Mouse (Mus musculus): ENCODE data around the gene Oser1. TPM values are rescaled to one million over a fixed set of nuclear protein-coding genes. Genes with fewer than 3 reads are reported as not detected.

Gene Oser1
- 79.0 and 82.1 TPM in 2 replicates for polyA plus RNA-seq (2014; fragmentation: Nextera tagmentation; extraction: Ambion mirVana)

GRCm38 (mm10) chr2:163424597-163424996, at the start of gene Oser1:
TSS of gene Oser1 (minus strand) at chr2:163424697.
- no peak for DNase-seq (ENCODE audit: low spot score)
- Histone ChIP-seq H3K4me2 (ENCODE audit: low read depth, low read length) (no peak within 1 kb of the TSS), H3K27ac (replicated peaks; ENCODE audit: low read depth, low read length) (no peak within 1 kb of the TSS), H3K4me1 (ENCODE audit: control insufficient read depth, insufficient read depth, low read length) (peaks cover 5% of the 10 kb centered on the region), H3K27me3 (replicated peaks; ENCODE audit: control insufficient read depth, insufficient read depth, low read length) (no peaks in the 10 kb centered on the region), H3K36me3 (ENCODE audit: control insufficient read depth, insufficient read depth, low read length) (no peaks in the 10 kb centered on the region), H3K9me3 (ENCODE audit: control insufficient read depth, low read length) (no peaks in the 10 kb centered on the region), H3K9ac (ENCODE audit: low read depth, low read length) (no peak within 1 kb of the TSS), H3K4me3 (ENCODE audit: low read depth, low read length) (no peak within 1 kb of the TSS)
- WGBS = 79% methylated on average over 6 of the region's 6 CpGs
- no peak for ATAC-seq (ENCODE audit: low read depth)

GRCm38 (mm10) chr2:163472466-163472851, 48.0 kb upstream of the Oser1 start, which contains the start of gene Fitm2:
TSS of gene Fitm2 (minus strand) at chr2:163472629.
- peak; percentile 96 for DNase-seq (ENCODE audit: low spot score)
- peak; percentile 97 for ATAC-seq (ENCODE audit: low read depth)
- Histone ChIP-seq H3K36me3 (ENCODE audit: control insufficient read depth, insufficient read depth, low read length) (0 out of 2 replicates have a peak, but pooled peaks cover 23% of the 10 kb centered on the region), H3K4me1 (ENCODE audit: control insufficient read depth, insufficient read depth, low read length) (peaks cover 9% of the 10 kb centered on the region), H3K9me3 (ENCODE audit: control insufficient read depth, low read length) (no peaks in the 10 kb centered on the region), H3K4me3 (ENCODE audit: low read depth, low read length) (peak within 1 kb of the TSS; percentile 65), H3K27me3 (replicated peaks; ENCODE audit: control insufficient read depth, insufficient read depth, low read length) (no peaks in the 10 kb centered on the region), H3K4me2 (ENCODE audit: low read depth, low read length) (peak within 1 kb of the TSS; percentile 64), H3K27ac (replicated peaks; ENCODE audit: low read depth, low read length) (0 out of 2 replicates have a peak within 1 kb of the TSS, but pooled peaks have one; percentile 7), H3K9ac (ENCODE audit: low read depth, low read length) (peak within 1 kb of the TSS; percentile 77)
- WGBS = 0% methylated on average over 25 of the region's 30 CpGs

GRCm38 (mm10) chr2:163471710-163472465, 47.4 kb upstream of the Oser1 start:
- H3K4me2 ChIP-seq (ENCODE audit: low read depth, low read length) = peak overlapping the region; percentile 64
- 4% methylated on average over 34 of the region's 36 CpGs for WGBS
- ATAC-seq (ENCODE audit: low read depth) = peak; percentile 70

GRCm38 (mm10) chr2:163471136-163471535, 46.6 kb upstream of the Oser1 start:
- 73% methylated on average over 3 of the region's 3 CpGs for WGBS
- Histone ChIP-seq H3K4me1 (ENCODE audit: control insufficient read depth, insufficient read depth, low read length) (peaks cover 9% of the 10 kb centered on the region), H3K36me3 (ENCODE audit: control insufficient read depth, insufficient read depth, low read length) (0 out of 2 replicates have a peak, but pooled peaks cover 23% of the 10 kb centered on the region), H3K9me3 (ENCODE audit: control insufficient read depth, low read length) (no peaks in the 10 kb centered on the region), H3K27ac (replicated peaks; ENCODE audit: low read depth, low read length) (no peak overlapping the region), H3K4me2 (ENCODE audit: low read depth, low read length) (peak overlapping the region; percentile 64), H3K4me3 (ENCODE audit: low read depth, low read length) (peak overlapping the region; percentile 65), H3K9ac (ENCODE audit: low read depth, low read length) (peak overlapping the region; percentile 77; the same call in 1 of the 2 replicates), H3K27me3 (replicated peaks; ENCODE audit: control insufficient read depth, insufficient read depth, low read length) (no peaks in the 10 kb centered on the region)
- ATAC-seq (ENCODE audit: low read depth) (no peak), DNase-seq (ENCODE audit: low spot score) (no peak)

More at GRCm38 (mm10) chr2:163471710-163472465, 47.4 kb upstream of the Oser1 start:
- Histone ChIP-seq H3K4me1 (ENCODE audit: control insufficient read depth, insufficient read depth, low read length) (peaks cover 9% of the 10 kb centered on the region), H3K27me3 (replicated peaks; ENCODE audit: control insufficient read depth, insufficient read depth, low read length) (no peaks in the 10 kb centered on the region), H3K4me3 (ENCODE audit: low read depth, low read length) (peak overlapping the region; percentile 65), H3K9ac (ENCODE audit: low read depth, low read length) (peak overlapping the region; percentile 77), H3K36me3 (ENCODE audit: control insufficient read depth, insufficient read depth, low read length) (0 out of 2 replicates have a peak, but pooled peaks cover 23% of the 10 kb centered on the region), H3K9me3 (ENCODE audit: control insufficient read depth, low read length) (no peaks in the 10 kb centered on the region), H3K27ac (replicated peaks; ENCODE audit: low read depth, low read length) (0 out of 2 replicates have a peak overlapping the region, but pooled peaks have one; percentile 7)
- DNase-seq (ENCODE audit: low spot score) = no peak

GRCm38 (mm10) chr2:163469711-163470110, 45.2 kb upstream of the Oser1 start:
- Histone ChIP-seq H3K9me3 (ENCODE audit: control insufficient read depth, low read length) (no peaks in the 10 kb centered on the region), H3K36me3 (ENCODE audit: control insufficient read depth, insufficient read depth, low read length) (0 out of 2 replicates have a peak, but pooled peaks cover 23% of the 10 kb centered on the region)

GRCm38 (mm10) chr2:163468866-163469265, 44.4 kb upstream of the Oser1 start:
- Histone ChIP-seq H3K27me3 (replicated peaks; ENCODE audit: control insufficient read depth, insufficient read depth, low read length) (no peaks in the 10 kb centered on the region), H3K4me2 (ENCODE audit: low read depth, low read length) (no peak overlapping the region), H3K4me1 (ENCODE audit: control insufficient read depth, insufficient read depth, low read length) (peaks cover 9% of the 10 kb centered on the region), H3K4me3 (ENCODE audit: low read depth, low read length) (no peak overlapping the region), H3K36me3 (ENCODE audit: control insufficient read depth, insufficient read depth, low read length) (0 out of 2 replicates have a peak, but pooled peaks cover 23% of the 10 kb centered on the region), H3K9me3 (ENCODE audit: control insufficient read depth, low read length) (no peaks in the 10 kb centered on the region), H3K27ac (replicated peaks; ENCODE audit: low read depth, low read length) (no peak overlapping the region), H3K9ac (ENCODE audit: low read depth, low read length) (no peak overlapping the region)
- no peak for DNase-seq (ENCODE audit: low spot score)
- 86% methylated on average over 6 of the region's 6 CpGs for WGBS
- no peak for ATAC-seq (ENCODE audit: low read depth)

More at GRCm38 (mm10) chr2:163469711-163470110, 45.2 kb upstream of the Oser1 start:
- no peak overlapping the region for H3K4me3 ChIP-seq (ENCODE audit: low read depth, low read length)
- no peak for DNase-seq (ENCODE audit: low spot score)
- 95% methylated on average over 15 of the region's 15 CpGs for WGBS
- no peak for ATAC-seq (ENCODE audit: low read depth)
- H3K27me3 ChIP-seq (replicated peaks; ENCODE audit: control insufficient read depth, insufficient read depth, low read length) = no peaks in the 10 kb centered on the region
- no peak overlapping the region for H3K9ac ChIP-seq (ENCODE audit: low read depth, low read length)
- H3K4me1 ChIP-seq (ENCODE audit: control insufficient read depth, insufficient read depth, low read length) = peaks cover 9% of the 10 kb centered on the region
- no peak overlapping the region for H3K27ac ChIP-seq (replicated peaks; ENCODE audit: low read depth, low read length)
- H3K4me2 ChIP-seq (ENCODE audit: low read depth, low read length) = no peak overlapping the region

GRCm38 (mm10) chr2:163467585-163467984, 43.1 kb upstream of the Oser1 start:
- Histone ChIP-seq H3K4me2 (ENCODE audit: low read depth, low read length) (no peak overlapping the region), H3K9ac (ENCODE audit: low read depth, low read length) (no peak overlapping the region), H3K27me3 (replicated peaks; ENCODE audit: control insufficient read depth, insufficient read depth, low read length) (no peaks in the 10 kb centered on the region), H3K36me3 (ENCODE audit: control insufficient read depth, insufficient read depth, low read length) (0 out of 2 replicates have a peak, but pooled peaks cover 23% of the 10 kb centered on the region), H3K27ac (replicated peaks; ENCODE audit: low read depth, low read length) (no peak overlapping the region), H3K9me3 (ENCODE audit: control insufficient read depth, low read length) (no peaks in the 10 kb centered on the region), H3K4me1 (ENCODE audit: control insufficient read depth, insufficient read depth, low read length) (peaks cover 9% of the 10 kb centered on the region), H3K4me3 (ENCODE audit: low read depth, low read length) (no peak overlapping the region)
- ATAC-seq (ENCODE audit: low read depth) (no peak), DNase-seq (ENCODE audit: low spot score) (no peak)
- 94% methylated on average over 6 of the region's 6 CpGs for WGBS

GRCm38 (mm10) chr2:163466771-163467170, 42.3 kb upstream of the Oser1 start:
- H3K27me3 ChIP-seq (replicated peaks; ENCODE audit: control insufficient read depth, insufficient read depth, low read length) = no peaks in the 10 kb centered on the region
- peaks cover 8% of the 10 kb centered on the region for H3K4me1 ChIP-seq (ENCODE audit: control insufficient read depth, insufficient read depth, low read length)
- H3K9me3 ChIP-seq (ENCODE audit: control insufficient read depth, low read length) = no peaks in the 10 kb centered on the region
- 0 out of 2 replicates have a peak, but pooled peaks cover 23% of the 10 kb centered on the region for H3K36me3 ChIP-seq (ENCODE audit: control insufficient read depth, insufficient read depth, low read length)
- H3K27ac ChIP-seq (replicated peaks; ENCODE audit: low read depth, low read length) = no peak overlapping the region
- WGBS = 81% methylated on average over 8 of the region's 8 CpGs
- DNase-seq (ENCODE audit: low spot score) = peak; percentile 27
- no peak overlapping the region for H3K4me2 ChIP-seq (ENCODE audit: low read depth, low read length)
- 0 out of 2 replicates have a peak, but pooled peaks have one; percentile 18 for ATAC-seq (ENCODE audit: low read depth)
- H3K4me3 ChIP-seq (ENCODE audit: low read depth, low read length) = no peak overlapping the region
- H3K9ac ChIP-seq (ENCODE audit: low read depth, low read length) = no peak overlapping the region

Data from embryonic facial prominence, embryonic 14.5 days (tissue).